Mouse (Mus musculus) liver, embryonic 14.5 days (tissue): ENCODE results near the gene Hint2.

ENCODE experiments used
- CTCF ChIP-seq: IDR thresholded peaks from 2 replicates; pipeline ENCODE4 v1.5.1; 2016; ENCODE audit warnings: antibody characterized with exemption, low read depth, control low read depth
- EP300 ChIP-seq: IDR thresholded peaks from 2 replicates; pipeline ENCODE4 v1.6.1; 2016; ENCODE audit warnings: antibody characterized with exemption, low read depth

GRCm38 (mm10) chr4:43678541-43678940 is 22.3 kb upstream of the Hint2 start:
- no peak for TF ChIP-seq CTCF
- no peak for TF ChIP-seq EP300
